Mouse (Mus musculus) T-helper 1 cell (primary cell): ENCODE results near the gene H2-Q7.
"Not testable (repeated sequence)": the region's sequence is repeated elsewhere in the genome, so short reads cannot be mapped to it uniquely, and the experiment has no call there.

ENCODE experiments used
- in situ Hi-C: fragments of 300-600 bp; cut with MboI, MseI; formaldehyde crosslinking; loops from one replicate; pipeline ENCODE4 v1.15.1; 2025; ENCODE audit warnings: high pct_unique_total_duplicates

Gene H2-Q7

GRCm38 (mm10) chr17:35438885-35439284 lies at the start of gene H2-Q7:
H2-Q7 (plus strand) TSS chr17:35439155.
- in situ Hi-C loops = not testable (repeated sequence)

- in situ Hi-C loops = not testable (repeated sequence)
Observed at GRCm38 (mm10) chr17:35389796-35390195, 49.2 kb upstream of the H2-Q7 start.

GRCm38 (mm10) chr17:35392671-35393070 lies 46.3 kb upstream of the H2-Q7 start:
- in situ Hi-C loops = not testable (repeated sequence)

GRCm38 (mm10) chr17:35393864-35394800 lies 44.8 kb upstream of the H2-Q7 start:
- in situ Hi-C loops = not testable (repeated sequence)

- in situ Hi-C loops = loop anchor here (5.0 kb wide), 1 partner anchor 45 kb away; no protein-coding TSS in a partner anchor
Observed at GRCm38 (mm10) chr17:35396956-35397355, 42.0 kb upstream of the H2-Q7 start.

- in situ Hi-C loops = loop anchor here (5.0 kb wide), 1 partner anchor 1426 kb away; no protein-coding TSS in a partner anchor
Observed at GRCm38 (mm10) chr17:35413057-35413456, 25.9 kb upstream of the H2-Q7 start.

- in situ Hi-C loops = not testable (repeated sequence)
Observed at GRCm38 (mm10) chr17:35415273-35416129, 23.5 kb upstream of the H2-Q7 start.

- in situ Hi-C loops = no loop called here
Observed at GRCm38 (mm10) chr17:35418772-35419171, 20.2 kb upstream of the H2-Q7 start.

GRCm38 (mm10) chr17:35419564-35419963 lies 19.4 kb upstream of the H2-Q7 start:
- in situ Hi-C loops = not testable (repeated sequence)

- in situ Hi-C loops = loop anchor here (5.0 kb wide), 1 partner anchor 37 kb away; no protein-coding TSS in a partner anchor
Observed at GRCm38 (mm10) chr17:35420206-35420810, 18.6 kb upstream of the H2-Q7 start.

GRCm38 (mm10) chr17:35421331-35421730 lies 17.6 kb upstream of the H2-Q7 start:
- in situ Hi-C loops = loop anchor here (5.0 kb wide), 1 partner anchor 36 kb away; no protein-coding TSS in a partner anchor

GRCm38 (mm10) chr17:35422360-35422759 lies 16.6 kb upstream of the H2-Q7 start:
- in situ Hi-C loops = loop anchor here (5.0 kb wide), 1 partner anchor 35 kb away; no protein-coding TSS in a partner anchor

- in situ Hi-C loops = loop anchor here (5.0 kb wide), 1 partner anchor 34 kb away; no protein-coding TSS in a partner anchor
Observed at GRCm38 (mm10) chr17:35423131-35423810, 15.7 kb upstream of the H2-Q7 start.

- in situ Hi-C loops = loop anchor here (5.0 kb wide), 1 partner anchor 33 kb away; no protein-coding TSS in a partner anchor
Observed at GRCm38 (mm10) chr17:35424106-35424505, 14.8 kb upstream of the H2-Q7 start.

- in situ Hi-C loops = loop anchor here (5.0 kb wide), 1 partner anchor 32 kb away; no protein-coding TSS in a partner anchor
Observed at GRCm38 (mm10) chr17:35424624-35425416, 14.1 kb upstream of the H2-Q7 start, which contains the start of gene H2-Q6. H2-Q6 (plus strand) TSS chr17:35424850.

- in situ Hi-C loops = not testable (repeated sequence)
Observed at GRCm38 (mm10) chr17:35425474-35425873, 13.5 kb upstream of the H2-Q7 start.

- in situ Hi-C loops = not testable (repeated sequence)
Observed at GRCm38 (mm10) chr17:35428883-35429282, 10.1 kb upstream of the H2-Q7 start.

- in situ Hi-C loops = not testable (repeated sequence)
Observed at GRCm38 (mm10) chr17:35430671-35431070, 8.3 kb upstream of the H2-Q7 start.

GRCm38 (mm10) chr17:35432167-35432566 lies 6.8 kb upstream of the H2-Q7 start:
- in situ Hi-C loops = not testable (repeated sequence)

GRCm38 (mm10) chr17:35434836-35435235 lies 4.1 kb upstream of the H2-Q7 start:
- in situ Hi-C loops = not testable (repeated sequence)
